Mouse (Mus musculus) kidney, postnatal 36 days (tissue): ENCODE measurements around the gene Ebna1bp2.
A peak's percentile ranks its signal among the peaks of the same experiment; 100 is the strongest.

Source experiments
- DNase-seq, 2 experiments: peaks; one replicate each; pipeline ENCODE4 v3.0.0; 2021 to 2022; ENCODE audit warnings: mixed read lengths in 2 of 2

The Ebna1bp2 gene

DNA sequence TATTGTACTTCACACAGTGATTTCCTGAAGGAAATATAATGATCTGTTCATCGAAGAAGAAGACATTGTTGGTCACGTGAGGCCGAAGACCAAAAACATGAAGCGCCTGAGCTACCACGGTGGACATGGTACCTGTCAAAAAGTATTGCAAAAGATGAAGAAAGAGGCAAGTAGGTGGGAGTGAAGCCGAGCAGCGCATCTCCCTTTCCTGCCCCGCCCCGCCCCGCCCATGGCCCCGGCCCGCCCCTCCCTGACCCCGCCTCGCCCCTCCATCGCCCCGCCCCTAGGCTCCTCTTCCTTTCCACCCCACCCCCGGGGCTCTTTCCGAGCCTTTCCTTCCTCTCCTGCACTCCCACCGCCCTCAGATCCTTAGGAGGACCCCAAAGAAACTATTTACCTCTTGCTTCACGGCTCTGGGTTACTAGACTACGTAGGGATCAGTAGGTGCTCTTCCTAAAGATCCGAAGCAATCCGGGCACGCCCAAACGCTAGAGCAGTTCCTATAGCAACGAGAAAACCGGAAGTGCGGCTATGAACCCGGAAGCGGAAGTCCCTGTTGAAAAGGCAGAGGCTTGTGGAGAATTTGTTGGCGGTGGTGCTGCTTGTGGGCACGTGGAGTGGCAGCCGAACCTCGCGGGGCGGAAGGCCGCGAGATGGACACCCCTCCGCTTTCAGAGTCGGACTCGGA lies at the start of gene Ebna1bp2, which contains the start of gene Cfap57:
Ebna1bp2 (plus strand) TSS at position 521 of the 688 bp plus-strand sequence.
Cfap57 (minus strand) TSS at position 499 of the 688 bp plus-strand sequence.
- peak; percentile 93 to 94 for DNase-seq

DNA sequence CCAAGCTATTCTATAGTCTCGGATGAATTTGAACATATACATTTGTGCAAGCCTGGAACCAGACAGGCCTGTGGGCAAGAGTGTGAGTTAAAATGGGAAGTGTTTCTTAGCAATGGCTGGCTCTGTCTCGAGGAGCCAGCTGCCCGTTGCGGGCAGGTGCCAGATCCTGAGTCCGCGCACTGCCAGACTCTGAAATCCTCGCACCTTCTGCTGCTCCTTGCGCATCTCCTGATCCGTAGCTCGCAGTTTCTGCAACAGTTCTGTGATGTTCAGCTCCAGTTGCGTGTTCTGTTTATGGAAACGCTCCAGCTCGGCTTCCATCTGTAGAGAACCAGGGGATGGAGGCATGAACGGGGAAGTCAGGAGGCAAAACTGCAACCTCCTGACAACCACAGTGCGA lies 49.2 kb upstream of the Ebna1bp2 start:
- DNase-seq = no peak

DNA sequence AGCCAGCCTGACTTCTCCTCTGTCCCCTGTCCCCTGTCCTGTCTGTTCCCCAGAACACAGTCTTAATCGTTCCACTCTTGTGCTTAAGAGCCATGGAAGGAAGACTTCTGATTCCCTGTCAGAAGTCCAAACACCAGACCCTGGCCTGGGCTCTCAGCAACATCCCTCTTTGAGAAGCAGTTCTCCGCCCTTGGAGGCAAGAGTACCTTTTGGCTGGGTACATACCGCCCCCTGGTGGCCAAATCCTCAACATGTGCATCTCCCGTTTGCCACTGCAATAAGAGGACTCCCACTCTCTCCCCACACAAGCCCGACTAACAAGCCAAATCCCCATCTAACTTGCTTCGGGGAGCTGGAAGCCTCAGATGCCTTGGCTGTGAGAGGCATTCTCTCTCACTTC lies 44.5 kb upstream of the Ebna1bp2 start:
- peak; percentile 69 to 92 for DNase-seq

DNA sequence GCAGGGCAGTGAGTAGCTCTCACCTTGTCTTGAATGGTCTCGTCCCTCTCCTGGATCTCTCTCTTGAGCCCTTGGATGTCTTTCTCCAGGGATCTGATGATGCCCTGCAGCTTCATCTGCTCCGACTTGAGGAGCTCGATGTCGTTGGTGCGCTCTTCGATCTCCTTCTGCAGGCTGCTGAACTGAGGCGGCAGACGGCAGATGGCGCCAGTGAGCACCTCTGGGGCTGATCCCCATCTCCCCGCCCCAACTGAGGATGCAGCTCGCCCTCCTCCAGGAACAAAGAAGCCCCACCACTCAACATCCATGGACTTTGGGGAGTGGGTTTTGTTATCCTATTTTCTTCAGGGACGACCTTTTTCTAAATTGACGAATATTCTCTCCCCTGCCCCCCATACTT lies 41.3 kb upstream of the Ebna1bp2 start:
- peak in 1 of 2 experiments; percentile 77 for DNase-seq

DNA sequence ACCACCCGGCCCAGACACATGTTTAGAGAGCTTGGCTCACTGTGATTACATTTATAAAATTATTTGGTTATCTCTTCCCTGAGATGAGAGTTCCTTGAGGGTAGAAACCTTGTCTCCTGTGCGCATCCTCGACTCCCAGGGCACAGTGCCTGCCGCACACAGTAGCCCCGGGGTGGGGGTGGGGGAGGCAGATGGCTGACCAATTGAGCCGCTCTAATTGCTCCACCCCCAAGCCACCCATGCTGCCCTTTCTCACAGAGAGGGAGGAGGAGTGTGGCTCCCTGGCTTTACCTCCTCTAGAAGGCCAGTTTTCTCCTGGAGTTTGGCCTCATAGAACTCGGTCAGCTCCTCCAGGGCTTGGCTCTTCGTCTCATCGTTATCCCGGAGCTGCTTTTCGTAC lies 39.1 kb upstream of the Ebna1bp2 start:
- peak in 1 of 2 experiments; percentile 18 for DNase-seq

DNA sequence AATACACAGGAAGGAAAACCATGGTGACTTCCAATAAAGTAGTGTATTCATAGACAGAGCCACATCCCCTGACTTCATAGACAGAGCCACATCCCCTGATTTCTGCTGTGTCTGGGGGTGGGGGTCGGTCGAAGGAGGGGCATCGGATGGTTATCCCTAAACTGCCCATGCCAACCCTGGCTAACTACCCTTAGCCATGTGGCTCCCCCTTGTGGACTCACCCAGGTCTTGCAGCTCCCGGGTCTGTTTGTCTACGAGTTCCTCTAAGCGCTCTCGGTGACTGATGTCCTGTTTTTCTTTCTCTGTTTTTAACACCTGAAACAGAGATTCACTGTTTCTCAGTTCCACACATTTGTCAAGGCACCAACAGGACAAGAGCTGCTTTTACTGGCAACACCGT lies 38.0 kb upstream of the Ebna1bp2 start:
- DNase-seq = peak in 1 of 2 experiments; percentile 17

DNA sequence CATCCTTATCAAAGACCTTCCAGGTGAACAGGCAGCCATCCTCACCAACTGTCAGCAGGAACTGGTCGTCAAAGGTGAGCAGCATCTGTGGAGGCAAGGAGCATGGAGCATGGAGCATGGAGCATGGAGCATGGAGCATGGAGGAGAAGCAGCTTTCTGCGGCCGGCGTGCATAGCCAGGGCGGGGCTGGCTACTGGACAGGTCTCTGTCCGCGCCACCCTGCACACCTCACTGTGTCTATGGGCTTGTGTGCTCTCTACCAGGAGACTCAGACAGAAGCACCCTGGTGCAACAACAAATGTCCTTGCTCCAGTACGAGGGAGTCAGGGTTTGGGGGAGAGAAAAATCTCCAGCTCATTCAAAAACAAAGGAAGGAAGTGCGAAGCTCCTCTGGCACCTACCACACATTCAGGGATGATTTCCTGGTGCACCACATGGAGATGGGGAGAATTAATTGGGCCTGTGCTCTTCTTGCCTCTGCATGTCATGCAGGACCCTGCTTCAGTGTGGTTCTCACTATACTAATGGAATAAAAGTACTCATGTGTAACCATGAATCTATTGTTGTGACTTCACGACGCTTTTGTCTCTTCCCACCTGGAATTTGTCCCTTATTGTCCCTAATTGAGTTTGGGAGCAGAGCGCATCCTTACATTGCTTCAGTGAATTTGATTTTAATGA lies 31.4 kb upstream of the Ebna1bp2 start:
- DNase-seq = no peak

DNA sequence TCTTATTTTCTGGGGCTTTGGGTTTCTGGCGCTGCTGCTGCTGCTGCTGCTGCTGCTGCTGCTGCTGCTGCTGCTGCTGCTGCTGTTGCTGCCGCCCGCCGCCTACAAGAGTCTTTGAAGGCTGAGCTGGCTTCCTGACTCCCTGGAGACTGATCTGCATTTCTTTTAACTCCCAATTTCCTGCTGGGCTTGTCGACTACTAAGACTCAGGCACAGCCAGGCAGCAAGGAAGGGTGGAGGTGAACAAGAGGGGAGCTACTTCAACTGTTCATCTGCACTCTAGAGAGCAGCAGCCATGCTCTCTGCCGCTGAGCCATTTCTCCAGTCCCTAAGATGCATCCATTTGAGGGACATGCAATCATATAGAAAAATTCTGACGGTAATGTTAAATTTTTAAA lies 30.9 kb upstream of the Ebna1bp2 start:
- DNase-seq = no peak

DNA sequence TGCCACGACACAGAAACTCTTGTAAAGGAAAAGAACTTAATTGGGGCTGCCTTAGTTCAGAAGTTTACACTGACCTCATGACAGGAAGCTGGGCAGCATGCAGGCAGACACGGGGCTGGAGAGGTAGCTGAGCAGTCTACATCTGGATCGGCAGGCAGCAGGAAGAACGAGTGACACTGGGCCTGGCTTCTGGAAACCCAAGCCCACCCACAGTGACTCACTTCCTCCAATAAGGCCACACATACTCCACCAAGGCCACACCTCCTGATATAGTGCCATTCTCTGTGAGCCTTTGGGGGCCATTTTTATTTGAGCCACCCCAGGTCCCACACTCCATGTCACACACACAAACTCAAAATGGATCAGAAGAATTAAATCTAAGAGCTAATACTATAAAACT lies 16.5 kb upstream of the Ebna1bp2 start:
- DNase-seq = no peak

DNA sequence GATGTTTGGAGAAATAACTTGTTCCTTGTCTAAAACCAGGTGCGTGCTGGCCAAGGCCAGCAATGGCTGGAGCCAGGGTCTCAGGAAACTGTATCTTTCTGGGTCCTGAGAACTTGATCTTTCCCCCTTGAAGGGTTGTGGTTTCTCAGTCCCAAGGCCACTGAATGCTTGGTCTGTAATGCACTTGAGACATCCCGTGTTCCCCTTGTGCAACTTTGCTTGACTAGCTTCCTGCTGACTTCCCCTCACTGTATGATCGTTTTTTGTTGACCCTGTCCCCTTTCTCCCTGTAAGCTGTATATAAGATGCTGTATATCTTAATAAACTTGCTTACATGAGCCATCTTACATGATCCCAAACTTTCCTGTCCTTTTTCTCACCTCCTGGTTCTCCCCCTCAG lies 10.8 kb upstream of the Ebna1bp2 start:
- no peak for DNase-seq

DNA sequence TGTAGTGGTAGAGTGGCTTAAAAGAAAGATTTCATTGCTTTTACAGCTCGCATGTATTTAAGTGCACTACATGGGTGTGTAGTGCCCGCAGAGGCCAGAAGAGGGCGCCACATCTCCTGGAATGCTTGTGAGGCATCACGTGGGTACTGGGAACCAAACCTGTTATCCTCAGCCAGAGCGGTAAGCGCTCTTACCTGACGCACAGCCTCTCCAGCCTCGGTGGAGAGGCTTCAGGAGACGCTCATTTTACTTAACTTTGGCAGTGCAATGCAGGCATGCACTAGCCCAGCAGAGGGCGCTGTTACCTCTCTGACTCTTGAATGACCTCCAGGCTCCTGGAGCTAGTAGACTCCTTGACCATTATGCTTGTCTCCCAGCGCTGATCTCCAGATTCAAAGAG lies 8.0 kb upstream of the Ebna1bp2 start:
- peak; percentile 31 to 67 for DNase-seq

DNA sequence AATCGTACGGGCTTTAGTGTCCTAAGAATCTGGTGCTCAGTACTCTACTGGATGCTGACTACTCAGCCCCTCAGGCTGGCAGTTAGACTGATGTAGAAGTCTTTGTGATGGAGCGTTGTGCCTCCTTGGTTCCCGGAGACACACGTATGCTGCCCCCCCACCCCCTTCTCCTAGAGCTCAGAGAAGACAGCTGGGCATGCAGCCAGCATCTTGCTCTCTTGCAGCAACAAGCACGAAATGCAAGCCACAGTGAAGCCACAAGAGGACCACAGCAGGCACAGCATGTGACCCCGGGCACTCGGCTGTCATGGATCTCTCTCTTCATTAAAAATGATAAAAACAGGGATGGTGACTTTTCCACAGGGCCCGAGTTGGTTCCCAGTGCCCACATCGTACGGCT lies 5.2 kb upstream of the Ebna1bp2 start:
- DNase-seq = no peak

DNA sequence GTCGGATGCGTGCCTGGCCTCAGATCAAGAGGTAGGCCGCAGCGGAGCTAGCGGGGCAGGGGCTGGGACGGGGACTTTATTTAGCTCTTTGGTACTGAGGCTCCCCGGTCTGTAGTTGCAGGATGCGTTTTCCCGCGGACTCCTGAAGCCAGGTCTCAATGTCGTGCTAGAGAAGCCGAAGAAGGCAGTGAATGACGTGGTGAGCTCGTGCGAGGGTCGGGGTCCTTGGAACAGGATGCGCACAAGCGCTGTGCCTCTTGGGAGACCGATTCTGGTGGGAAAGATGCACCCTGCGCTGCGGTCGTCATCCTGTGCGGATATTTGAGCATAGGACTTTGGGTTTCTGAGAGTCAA lies 345 bp downstream of the Ebna1bp2 start:
- no peak for DNase-seq

DNA sequence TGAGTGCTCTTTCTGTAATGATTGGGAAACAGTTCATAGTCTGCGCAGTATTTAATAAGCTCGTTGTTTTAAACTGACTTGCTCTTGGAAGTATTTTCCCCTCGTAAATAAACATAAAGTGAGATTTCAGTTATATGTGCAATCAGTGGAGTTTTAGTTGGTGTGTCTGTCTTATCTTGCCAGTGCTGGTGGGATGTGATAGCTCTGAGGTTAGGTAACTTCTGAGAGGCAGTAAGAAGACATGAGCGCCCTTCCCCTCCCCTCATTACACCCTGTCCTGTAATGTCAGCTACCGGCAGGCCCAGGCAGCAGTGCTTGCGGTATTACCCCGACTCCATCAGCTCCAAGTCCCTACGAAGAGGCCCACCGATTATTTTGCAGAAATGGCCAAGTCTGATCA lies 1.2 kb downstream of the Ebna1bp2 start:
- DNase-seq = no peak

DNA sequence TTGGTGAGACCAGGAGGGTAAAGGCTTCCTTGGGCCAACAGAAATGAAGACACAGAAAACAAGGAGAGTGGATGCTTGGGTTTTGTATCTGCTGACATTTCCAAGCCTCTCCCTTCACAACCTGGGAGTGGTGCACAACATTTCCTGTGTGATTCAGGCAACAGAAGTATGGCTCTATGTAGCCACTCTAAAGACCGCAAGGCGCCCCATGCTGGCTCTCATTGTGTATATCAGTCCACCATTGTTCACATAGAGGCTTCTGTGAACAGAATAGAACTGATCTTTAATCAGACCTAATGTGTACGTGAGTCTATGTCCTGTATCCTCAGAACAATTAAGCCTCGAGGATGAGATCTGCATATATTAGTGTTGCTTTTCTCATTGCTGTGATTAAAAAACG lies 9.7 kb downstream of the Ebna1bp2 start:
- no peak for DNase-seq

DNA sequence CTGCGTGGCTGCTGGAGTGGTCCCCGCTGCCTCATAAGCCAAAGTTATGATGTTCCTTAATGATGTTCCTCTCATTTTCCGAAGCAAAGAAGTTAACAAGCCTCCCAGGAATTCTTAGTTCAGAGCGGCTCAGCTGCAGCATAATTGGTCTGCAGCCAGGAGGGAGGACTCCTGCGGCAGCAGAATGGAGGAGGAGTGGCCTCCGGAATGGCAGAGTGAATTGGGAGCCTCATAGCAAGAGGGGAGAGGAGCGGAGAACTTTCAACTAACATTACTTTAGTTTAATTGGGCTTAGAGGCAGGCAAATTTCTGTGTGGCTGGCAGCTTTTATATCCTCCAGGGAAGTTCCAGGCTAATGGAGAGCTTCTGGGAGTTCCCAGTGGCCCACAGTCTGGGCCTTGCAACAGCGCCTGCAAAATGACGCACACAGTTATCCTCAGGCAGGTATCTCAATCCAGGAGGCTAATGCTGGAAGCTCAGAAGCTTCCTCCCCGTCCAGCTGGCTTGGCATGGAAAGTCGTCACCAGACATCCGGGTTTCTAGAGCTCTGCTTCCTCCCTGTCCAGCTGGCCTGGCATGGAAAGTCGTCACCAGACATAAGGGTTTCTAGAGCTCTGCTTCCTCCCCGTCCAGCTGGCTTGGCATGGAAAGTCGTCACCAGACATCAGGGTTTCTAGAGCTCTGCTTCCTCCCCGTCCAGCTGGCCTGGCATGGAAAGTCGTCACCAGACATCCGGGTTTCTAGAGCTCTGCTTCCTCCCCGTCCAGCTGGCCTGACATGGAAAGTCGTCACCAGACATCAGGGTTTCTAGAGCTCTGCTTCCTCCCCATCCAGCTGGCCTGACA lies 22.0 kb downstream of the Ebna1bp2 start:
- DNase-seq = peak; percentile 0 to 20

DNA sequence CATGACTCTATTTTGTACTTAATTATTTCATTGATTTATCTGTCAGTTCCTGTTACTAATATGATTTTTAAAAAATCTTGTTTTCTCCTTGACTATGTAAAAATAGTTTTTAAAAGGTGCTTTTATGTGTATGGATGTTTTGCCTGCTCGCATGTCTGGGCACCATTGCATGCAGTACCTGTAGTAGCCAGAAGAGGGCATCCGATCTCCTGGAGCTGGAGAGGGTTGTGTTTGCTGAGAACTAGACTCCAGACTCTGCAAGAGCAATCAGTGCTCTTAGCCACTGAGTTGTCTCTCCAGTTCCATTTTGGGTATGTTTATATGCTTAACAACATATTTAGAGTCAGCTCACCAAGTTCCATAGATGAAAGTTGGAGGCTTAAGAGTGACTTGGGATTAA lies 24.6 kb downstream of the Ebna1bp2 start:
- peak; percentile 19 to 81 for DNase-seq

DNA sequence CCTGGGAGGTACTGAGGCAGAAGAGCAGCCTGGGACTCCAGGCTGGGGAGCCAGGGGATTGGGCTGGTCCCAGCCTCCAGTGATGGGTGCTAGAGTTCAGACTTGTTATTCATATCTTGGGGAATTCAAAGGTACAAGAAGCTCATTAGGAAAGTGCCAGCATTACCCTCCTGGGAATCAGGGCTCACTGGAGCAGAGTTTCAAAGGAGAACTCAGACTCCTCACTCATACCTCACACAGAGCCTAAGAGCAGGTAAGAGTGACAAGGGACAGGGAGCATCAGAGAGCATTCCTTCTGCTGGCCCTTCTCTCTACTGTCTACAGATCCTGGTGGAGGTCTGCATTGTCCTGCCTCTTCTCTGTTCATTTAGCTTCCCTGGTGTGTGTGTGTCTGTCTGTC lies 38.1 kb downstream of the Ebna1bp2 start, which contains the start of gene Olfr62:
Olfr62 (plus strand) TSS at position 301 of the 400 bp plus-strand sequence.
- no peak for DNase-seq
